Mouse (Mus musculus): ENCODE measurements around the gene Eml6. TPM values are rescaled to one million over a fixed set of nuclear protein-coding genes. Genes with fewer than 3 reads are reported as not detected.

The Eml6 gene
- polyA plus RNA-seq, 1 experiment from 2014 or later: 0.52 TPM

DNA sequence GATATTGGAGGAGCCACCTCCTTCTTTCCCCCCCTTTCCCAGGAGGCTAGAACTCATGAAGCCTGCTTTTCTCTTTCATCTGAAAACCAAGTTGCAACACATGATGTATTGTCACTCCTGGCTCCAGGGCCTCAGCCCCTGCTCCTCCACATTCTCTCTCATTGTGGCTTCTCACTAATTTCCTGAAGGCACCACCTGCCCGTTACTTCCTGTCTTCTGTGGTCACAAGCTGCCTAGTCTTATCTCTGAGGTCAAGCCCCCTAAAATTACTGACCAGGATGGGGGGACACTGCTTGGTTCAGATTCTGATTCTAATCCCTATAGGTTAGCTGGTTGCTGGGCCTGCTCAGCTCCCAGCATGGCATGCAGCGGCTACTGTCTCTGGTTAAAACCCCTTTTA is 251.1 kb downstream of the Eml6 start:
- no peak overlapping the region for H3K4me2 ChIP-seq
- peaks cover 19% of the 10 kb centered on the region for H3K4me1 ChIP-seq (ENCODE audit: control insufficient read depth, insufficient read depth, low read length)
- H3K27ac ChIP-seq (ENCODE audit: low read depth, low read length): no peak overlapping the region
- no peak overlapping the region for H3K4me3 ChIP-seq (ENCODE audit: low read depth, low read length)
- no peaks in the 10 kb centered on the region for H3K36me3 ChIP-seq (ENCODE audit: control insufficient read depth, insufficient read depth, low read length)
- H3K9me3 ChIP-seq (replicated peaks; ENCODE audit: control insufficient read depth, low read length): no peaks in the 10 kb centered on the region
- H3K27me3 ChIP-seq (ENCODE audit: control insufficient read depth, insufficient read depth, low read length): no peaks in the 10 kb centered on the region
- WGBS (ENCODE audit: insufficient replicate concordance): 62% methylated on average over 2 of the region's 2 CpGs
- no peak overlapping the region for H3K9ac ChIP-seq (ENCODE audit: low read depth, low read length)
- no peak for ATAC-seq (replicated peaks; ENCODE audit: insufficient number of reproducible peaks, low FRiP score, low TSS enrichment)

DNA sequence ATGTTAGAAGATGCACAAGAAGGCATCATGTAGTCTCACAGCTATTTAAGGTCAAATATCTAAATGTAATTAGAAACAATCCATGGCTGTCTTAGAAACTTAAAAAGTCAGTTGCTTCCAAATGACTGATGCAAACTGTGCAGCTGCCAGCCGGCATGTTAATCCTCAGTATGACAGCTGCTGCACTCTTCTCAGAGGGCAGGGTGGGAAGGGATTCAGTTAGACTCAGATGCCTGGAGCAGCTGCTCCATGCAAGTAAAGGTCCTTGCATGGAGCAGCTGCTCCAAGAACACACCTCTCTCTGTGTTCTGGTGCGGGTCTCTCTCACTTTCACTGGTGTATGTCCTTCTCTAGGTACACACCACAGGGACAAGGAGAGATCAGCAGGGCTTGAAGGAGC is 251.5 kb downstream of the Eml6 start:
- no peak overlapping the region for H3K4me3 ChIP-seq (ENCODE audit: low read depth, low read length)
- H3K27me3 ChIP-seq (ENCODE audit: control insufficient read depth, insufficient read depth, low read length): no peaks in the 10 kb centered on the region
- H3K4me2 ChIP-seq: no peak overlapping the region
- H3K9ac ChIP-seq (ENCODE audit: low read depth, low read length): no peak overlapping the region
- 43% methylated on average over 2 of the region's 2 CpGs for WGBS (ENCODE audit: insufficient replicate concordance)
- no peak for ATAC-seq (replicated peaks; ENCODE audit: insufficient number of reproducible peaks, low FRiP score, low TSS enrichment)
- H3K27ac ChIP-seq (ENCODE audit: low read depth, low read length): no peak overlapping the region
- no peaks in the 10 kb centered on the region for H3K36me3 ChIP-seq (ENCODE audit: control insufficient read depth, insufficient read depth, low read length)
- peaks cover 19% of the 10 kb centered on the region for H3K4me1 ChIP-seq (ENCODE audit: control insufficient read depth, insufficient read depth, low read length)
- H3K9me3 ChIP-seq (replicated peaks; ENCODE audit: control insufficient read depth, low read length): no peaks in the 10 kb centered on the region

DNA sequence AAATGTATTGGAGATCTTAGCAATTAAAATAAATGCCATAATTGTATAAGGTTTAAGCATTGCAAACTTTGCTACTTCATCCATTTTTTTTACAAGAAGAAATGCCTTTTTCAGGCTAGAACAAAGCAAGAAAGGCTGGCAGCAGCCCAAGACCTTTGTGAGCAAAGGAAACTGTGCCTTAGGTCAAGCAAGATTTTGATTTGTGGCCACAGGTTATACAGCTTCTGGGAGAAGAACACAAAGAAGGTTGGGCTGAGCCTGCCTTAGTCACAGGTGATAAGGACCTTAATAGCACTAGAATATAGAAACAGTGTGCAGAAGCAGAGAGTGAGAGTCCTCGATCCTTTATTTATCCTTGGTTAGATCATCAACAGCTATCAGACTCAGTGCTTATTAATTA is 253.6 kb downstream of the Eml6 start:
- H3K4me1 ChIP-seq (ENCODE audit: control insufficient read depth, insufficient read depth, low read length): peaks cover 19% of the 10 kb centered on the region

DNA sequence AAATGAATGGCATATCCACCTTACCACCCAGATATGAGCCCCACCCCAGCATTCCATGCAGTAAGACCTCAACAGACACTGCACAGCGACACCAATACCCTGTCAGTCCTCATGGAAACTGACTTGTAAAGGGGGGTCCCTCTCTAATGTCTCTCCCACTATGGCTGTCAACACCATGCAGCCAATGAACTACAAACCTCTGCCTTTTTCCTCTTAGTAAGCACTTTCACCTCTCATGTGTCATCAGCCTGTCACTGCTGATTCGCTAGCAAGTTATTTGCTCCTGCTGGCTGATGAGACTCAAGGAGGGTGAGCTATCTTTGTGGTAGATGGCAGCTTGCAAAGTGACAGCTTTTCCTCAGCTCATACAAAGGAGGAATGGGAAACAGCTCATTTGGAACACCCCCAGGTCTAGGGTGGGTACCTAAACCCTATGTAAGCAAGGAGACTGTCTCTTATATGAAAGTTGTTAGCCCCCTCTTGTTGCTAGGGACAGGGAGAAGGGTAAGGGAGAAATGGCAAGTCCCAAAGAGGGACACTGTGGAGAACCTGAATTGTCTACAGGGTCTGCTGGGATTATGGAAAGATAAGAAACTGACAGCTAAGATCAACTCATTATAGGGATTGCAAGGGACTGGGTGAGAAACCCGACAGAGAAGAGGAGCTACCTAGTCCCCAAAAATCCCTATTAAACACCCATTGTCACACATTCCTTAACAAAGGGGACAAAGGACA is 255.0 kb downstream of the Eml6 start:
- Histone ChIP-seq H3K9me3 (replicated peaks; ENCODE audit: control insufficient read depth, low read length) (no peaks in the 10 kb centered on the region), H3K4me1 (ENCODE audit: control insufficient read depth, insufficient read depth, low read length) (peaks cover 19% of the 10 kb centered on the region), H3K4me3 (ENCODE audit: low read depth, low read length) (no peak overlapping the region), H3K27ac (ENCODE audit: low read depth, low read length) (peak overlapping the region; percentile 35; the same call in 1 of the 2 replicates), H3K27me3 (ENCODE audit: control insufficient read depth, insufficient read depth, low read length) (no peaks in the 10 kb centered on the region), H3K36me3 (ENCODE audit: control insufficient read depth, insufficient read depth, low read length) (no peaks in the 10 kb centered on the region), H3K9ac (ENCODE audit: low read depth, low read length) (no peak overlapping the region), H3K4me2 (no peak overlapping the region)
- ATAC-seq (replicated peaks; ENCODE audit: insufficient number of reproducible peaks, low FRiP score, low TSS enrichment): peak; percentile 71; the same call in 1 of the 2 replicates
- WGBS (ENCODE audit: insufficient replicate concordance): 25% methylated on average over 3 of the region's 3 CpGs

More for the DNA sequence above, 253.6 kb downstream of the Eml6 start:
- Histone ChIP-seq H3K36me3 (ENCODE audit: control insufficient read depth, insufficient read depth, low read length) (no peaks in the 10 kb centered on the region), H3K4me2 (no peak overlapping the region), H3K27ac (ENCODE audit: low read depth, low read length) (no peak overlapping the region), H3K9me3 (replicated peaks; ENCODE audit: control insufficient read depth, low read length) (no peaks in the 10 kb centered on the region), H3K27me3 (ENCODE audit: control insufficient read depth, insufficient read depth, low read length) (no peaks in the 10 kb centered on the region), H3K9ac (ENCODE audit: low read depth, low read length) (no peak overlapping the region), H3K4me3 (ENCODE audit: low read depth, low read length) (no peak overlapping the region)
- 56% methylated on average over 1 of the region's 1 CpGs for WGBS (ENCODE audit: insufficient replicate concordance)
- ATAC-seq (replicated peaks; ENCODE audit: insufficient number of reproducible peaks, low FRiP score, low TSS enrichment): no peak

DNA sequence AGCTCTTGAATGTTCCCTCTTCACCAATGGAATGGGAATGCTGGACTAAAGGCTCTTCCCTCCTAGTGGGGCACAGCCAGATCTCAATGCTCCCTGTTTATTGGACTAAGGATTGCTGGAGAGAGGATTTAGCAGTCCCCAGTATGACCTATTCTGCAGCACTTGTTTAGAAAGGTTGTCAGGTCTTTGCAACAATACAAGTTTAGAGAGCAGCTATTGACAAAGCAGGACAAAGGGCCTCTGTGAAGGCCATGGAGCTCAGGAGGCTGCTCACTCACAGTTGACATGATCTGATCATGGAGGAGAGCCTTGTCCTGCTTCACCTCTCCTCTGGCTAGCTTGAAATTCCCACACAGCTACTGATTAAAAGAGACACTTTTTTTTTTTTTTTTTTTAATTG is 257.3 kb downstream of the Eml6 start:
- Histone ChIP-seq H3K4me2 (no peak overlapping the region), H3K9me3 (replicated peaks; ENCODE audit: control insufficient read depth, low read length) (no peaks in the 10 kb centered on the region), H3K27me3 (ENCODE audit: control insufficient read depth, insufficient read depth, low read length) (no peaks in the 10 kb centered on the region), H3K36me3 (ENCODE audit: control insufficient read depth, insufficient read depth, low read length) (no peaks in the 10 kb centered on the region), H3K27ac (ENCODE audit: low read depth, low read length) (no peak overlapping the region), H3K4me1 (ENCODE audit: control insufficient read depth, insufficient read depth, low read length) (peaks cover 12% of the 10 kb centered on the region; the same call in 1 of the 2 replicates), H3K4me3 (ENCODE audit: low read depth, low read length) (no peak overlapping the region), H3K9ac (ENCODE audit: low read depth, low read length) (no peak overlapping the region)
- ATAC-seq (replicated peaks; ENCODE audit: insufficient number of reproducible peaks, low FRiP score, low TSS enrichment): no peak

DNA sequence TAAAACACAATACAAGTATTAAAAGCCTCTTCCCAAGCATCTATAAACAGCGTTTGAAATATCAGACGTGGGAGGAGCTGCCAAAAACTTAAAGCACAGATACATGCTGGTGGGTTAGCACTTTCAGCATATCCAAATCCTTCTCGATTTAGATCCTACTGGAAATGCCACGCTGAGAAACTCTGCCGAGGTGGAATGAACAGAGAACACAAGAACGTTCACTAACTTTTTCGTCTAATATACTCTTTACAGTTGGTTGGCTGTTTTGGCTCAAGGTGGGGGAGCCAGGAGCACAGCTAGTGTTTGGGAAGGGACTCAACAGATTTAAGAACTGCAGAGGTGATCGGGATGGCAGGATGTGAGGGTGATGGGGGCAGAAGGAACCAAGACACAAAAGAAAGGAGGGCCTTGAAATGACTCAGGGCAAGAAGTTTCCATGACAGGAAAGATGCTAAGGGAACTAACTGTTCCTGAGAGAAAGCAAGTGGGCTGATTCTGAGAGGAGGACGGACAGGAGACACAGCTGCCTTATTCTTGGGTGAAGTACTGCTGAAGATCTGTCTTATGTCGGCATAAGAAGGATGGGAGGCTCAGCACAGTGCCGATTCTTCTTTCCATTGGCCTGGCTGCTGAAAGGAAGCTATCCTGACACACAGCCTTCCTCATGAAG is 259.4 kb downstream of the Eml6 start:
- H3K36me3 ChIP-seq (ENCODE audit: control insufficient read depth, insufficient read depth, low read length): no peaks in the 10 kb centered on the region
- H3K27me3 ChIP-seq (ENCODE audit: control insufficient read depth, insufficient read depth, low read length): no peaks in the 10 kb centered on the region
- H3K9me3 ChIP-seq (replicated peaks; ENCODE audit: control insufficient read depth, low read length): no peaks in the 10 kb centered on the region
- no peak overlapping the region for H3K9ac ChIP-seq (ENCODE audit: low read depth, low read length)
- 71% methylated on average over 11 of the region's 11 CpGs for WGBS (ENCODE audit: insufficient replicate concordance)
- peaks cover 6% of the 10 kb centered on the region; the same call in 1 of the 2 replicates for H3K4me1 ChIP-seq (ENCODE audit: control insufficient read depth, insufficient read depth, low read length)
- no peak overlapping the region for H3K27ac ChIP-seq (ENCODE audit: low read depth, low read length)
- H3K4me2 ChIP-seq: no peak overlapping the region
- H3K4me3 ChIP-seq (ENCODE audit: low read depth, low read length): no peak overlapping the region
- ATAC-seq (replicated peaks; ENCODE audit: insufficient number of reproducible peaks, low FRiP score, low TSS enrichment): no peak

DNA sequence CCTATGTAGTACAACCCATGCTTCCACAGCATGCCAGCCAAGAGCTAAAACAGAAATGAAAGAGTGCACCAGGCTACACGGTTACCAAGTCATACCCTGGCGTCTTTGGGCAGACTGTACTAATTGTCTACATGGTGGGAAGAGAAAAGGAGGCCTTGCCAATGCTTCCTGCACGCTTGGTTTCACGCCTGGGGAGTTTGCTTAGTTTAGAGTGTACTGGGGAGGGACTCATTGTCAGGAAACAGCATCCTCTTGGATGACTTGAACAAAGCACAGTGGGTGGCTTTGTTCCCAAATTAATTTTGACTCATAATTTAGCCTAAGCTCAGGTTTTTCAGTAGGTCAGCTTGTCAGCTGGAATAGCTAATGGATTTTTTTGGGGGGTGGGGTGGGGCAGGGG is 260.8 kb downstream of the Eml6 start:
- H3K9ac ChIP-seq (ENCODE audit: low read depth, low read length): no peak overlapping the region
- H3K27me3 ChIP-seq (ENCODE audit: control insufficient read depth, insufficient read depth, low read length): no peaks in the 10 kb centered on the region
- H3K36me3 ChIP-seq (ENCODE audit: control insufficient read depth, insufficient read depth, low read length): no peaks in the 10 kb centered on the region
- no peak overlapping the region for H3K4me3 ChIP-seq (ENCODE audit: low read depth, low read length)
- no peak for ATAC-seq (replicated peaks; ENCODE audit: insufficient number of reproducible peaks, low FRiP score, low TSS enrichment)
- no peak overlapping the region for H3K27ac ChIP-seq (ENCODE audit: low read depth, low read length)
- WGBS (ENCODE audit: insufficient replicate concordance): 77% methylated on average over 4 of the region's 4 CpGs
- H3K9me3 ChIP-seq (replicated peaks; ENCODE audit: control insufficient read depth, low read length): no peaks in the 10 kb centered on the region
- H3K4me1 ChIP-seq (ENCODE audit: control insufficient read depth, insufficient read depth, low read length): no peaks in the 10 kb centered on the region
- no peak overlapping the region for H3K4me2 ChIP-seq

DNA sequence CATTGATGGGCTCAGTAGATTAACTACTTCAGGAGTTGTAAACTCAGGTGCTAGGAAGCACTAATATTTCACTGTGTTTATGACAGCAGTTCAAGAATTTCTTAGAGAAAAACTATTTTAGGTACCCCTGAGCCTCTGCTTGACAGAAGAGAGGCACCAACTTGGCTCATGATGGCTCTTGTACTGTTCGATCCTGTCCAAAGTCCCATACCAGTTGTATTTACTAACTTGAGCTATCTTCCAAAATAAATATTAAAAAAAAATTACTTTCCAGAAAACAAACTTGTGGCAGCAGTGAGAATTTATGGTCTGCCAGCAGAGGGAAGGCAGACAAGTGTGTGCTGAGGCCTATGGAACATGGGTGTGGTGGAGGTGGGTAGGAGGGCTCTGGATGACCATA is 263.1 kb downstream of the Eml6 start:
- H3K27me3 ChIP-seq (ENCODE audit: control insufficient read depth, insufficient read depth, low read length): no peaks in the 10 kb centered on the region
- 88% methylated on average over 1 of the region's 1 CpGs for WGBS (ENCODE audit: insufficient replicate concordance)
- no peak overlapping the region for H3K9ac ChIP-seq (ENCODE audit: low read depth, low read length)
- no peaks in the 10 kb centered on the region for H3K36me3 ChIP-seq (ENCODE audit: control insufficient read depth, insufficient read depth, low read length)
- H3K4me2 ChIP-seq: no peak overlapping the region
- no peak overlapping the region for H3K4me3 ChIP-seq (ENCODE audit: low read depth, low read length)
- no peak overlapping the region for H3K27ac ChIP-seq (ENCODE audit: low read depth, low read length)
- ATAC-seq (replicated peaks; ENCODE audit: insufficient number of reproducible peaks, low FRiP score, low TSS enrichment): no peak
- H3K4me1 ChIP-seq (ENCODE audit: control insufficient read depth, insufficient read depth, low read length): no peaks in the 10 kb centered on the region
- H3K9me3 ChIP-seq (replicated peaks; ENCODE audit: control insufficient read depth, low read length): no peaks in the 10 kb centered on the region

DNA sequence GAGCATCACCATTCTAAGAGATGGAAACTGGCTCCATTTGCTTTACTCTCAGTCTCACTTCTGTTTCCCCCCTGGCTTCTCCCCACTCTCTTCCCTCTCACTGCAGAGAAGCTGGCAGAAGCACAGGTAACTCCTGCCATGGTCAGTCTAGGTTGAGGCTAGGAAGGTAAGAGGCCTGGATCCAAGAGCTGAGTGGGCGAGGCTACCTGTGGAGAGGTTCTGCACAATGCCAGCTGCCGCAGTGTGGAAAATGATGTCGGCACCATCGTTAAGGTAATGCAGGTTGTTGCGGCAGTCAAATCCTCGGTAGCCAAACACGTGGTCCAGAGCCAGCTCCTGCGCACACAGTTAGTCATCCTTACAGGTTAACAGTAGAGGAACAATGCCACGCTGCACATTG is 264.4 kb downstream of the Eml6 start:
- no peak overlapping the region for H3K4me3 ChIP-seq (ENCODE audit: low read depth, low read length)
- WGBS (ENCODE audit: insufficient replicate concordance): 85% methylated on average over 9 of the region's 9 CpGs
- ATAC-seq (replicated peaks; ENCODE audit: insufficient number of reproducible peaks, low FRiP score, low TSS enrichment): no peak

More for the DNA sequence above, 264.4 kb downstream of the Eml6 start:
- no peaks in the 10 kb centered on the region for H3K27me3 ChIP-seq (ENCODE audit: control insufficient read depth, insufficient read depth, low read length)
- no peak overlapping the region for H3K27ac ChIP-seq (ENCODE audit: low read depth, low read length)
- no peaks in the 10 kb centered on the region for H3K9me3 ChIP-seq (replicated peaks; ENCODE audit: control insufficient read depth, low read length)
- H3K4me2 ChIP-seq: no peak overlapping the region
- peaks cover 4% of the 10 kb centered on the region; the same call in 1 of the 2 replicates for H3K4me1 ChIP-seq (ENCODE audit: control insufficient read depth, insufficient read depth, low read length)
- no peak overlapping the region for H3K9ac ChIP-seq (ENCODE audit: low read depth, low read length)
- H3K36me3 ChIP-seq (ENCODE audit: control insufficient read depth, insufficient read depth, low read length): no peaks in the 10 kb centered on the region
